Mouse (Mus musculus) kidney, adult 18-20 months (tissue): ENCODE results near the gene Kcnc2.
A peak's percentile ranks its signal among the peaks of the same experiment; 100 is the strongest.
"Not testable (repeated sequence)": the region's sequence is repeated elsewhere in the genome, so short reads cannot be mapped to it uniquely, and the experiment has no call there.

Experiments used
- DNase-seq: peaks from one replicate; pipeline ENCODE4 v3.0.0; 2021

Gene Kcnc2

GRCm38 (mm10) chr10:112270887-112271802 is at the start of gene Kcnc2:
TSS of gene Kcnc2 (plus strand) at chr10:112271121.
- DNase-seq = peak; percentile 32

- DNase-seq = no peak
Measured at GRCm38 (mm10) chr10:112227073-112227472, 43.8 kb upstream of the Kcnc2 start.

GRCm38 (mm10) chr10:112229091-112229843 is 41.7 kb upstream of the Kcnc2 start:
- peak; percentile 3 for DNase-seq

GRCm38 (mm10) chr10:112232733-112233132 is 38.2 kb upstream of the Kcnc2 start:
- not testable (repeated sequence) for DNase-seq

- DNase-seq = not testable (repeated sequence)
Measured at GRCm38 (mm10) chr10:112235396-112235940, 35.5 kb upstream of the Kcnc2 start.

GRCm38 (mm10) chr10:112248273-112248672 is 22.6 kb upstream of the Kcnc2 start:
- DNase-seq = no peak

GRCm38 (mm10) chr10:112263467-112263866 is 7.5 kb upstream of the Kcnc2 start:
- no peak for DNase-seq

- DNase-seq = no peak
Measured at GRCm38 (mm10) chr10:112269481-112269880, 1.4 kb upstream of the Kcnc2 start.

- peak; percentile 25 for DNase-seq
Measured at GRCm38 (mm10) chr10:112269939-112270781, 761 bp upstream of the Kcnc2 start.

GRCm38 (mm10) chr10:112271803-112272165 is 863 bp downstream of the Kcnc2 start:
- DNase-seq = peak; percentile 4

- no peak for DNase-seq
Measured at GRCm38 (mm10) chr10:112272171-112272570, 1.2 kb downstream of the Kcnc2 start.

- DNase-seq = no peak
Measured at GRCm38 (mm10) chr10:112277996-112278395, 7.1 kb downstream of the Kcnc2 start.

GRCm38 (mm10) chr10:112315136-112315535 is 44.2 kb downstream of the Kcnc2 start:
- DNase-seq = no peak

GRCm38 (mm10) chr10:112317783-112318182 is 46.9 kb downstream of the Kcnc2 start:
- DNase-seq = no peak

GRCm38 (mm10) chr10:112357669-112358362 is 86.9 kb downstream of the Kcnc2 start:
- no peak for DNase-seq

GRCm38 (mm10) chr10:112358363-112358704 is 87.4 kb downstream of the Kcnc2 start:
- no peak for DNase-seq

GRCm38 (mm10) chr10:112360704-112361103 is 89.8 kb downstream of the Kcnc2 start:
- DNase-seq = no peak

GRCm38 (mm10) chr10:112368369-112368768 is 97.4 kb downstream of the Kcnc2 start:
- no peak for DNase-seq

GRCm38 (mm10) chr10:112377163-112377562 is 106.2 kb downstream of the Kcnc2 start:
- no peak for DNase-seq

- DNase-seq = no peak
Measured at GRCm38 (mm10) chr10:112378465-112378864, 107.5 kb downstream of the Kcnc2 start.

GRCm38 (mm10) chr10:112380590-112380989 is 109.7 kb downstream of the Kcnc2 start:
- DNase-seq = no peak

GRCm38 (mm10) chr10:112394399-112394970 is 123.6 kb downstream of the Kcnc2 start:
- DNase-seq = no peak
